Mouse (Mus musculus): Measurements from ENCODE around the gene Irf6.

Gene Irf6

DNA sequence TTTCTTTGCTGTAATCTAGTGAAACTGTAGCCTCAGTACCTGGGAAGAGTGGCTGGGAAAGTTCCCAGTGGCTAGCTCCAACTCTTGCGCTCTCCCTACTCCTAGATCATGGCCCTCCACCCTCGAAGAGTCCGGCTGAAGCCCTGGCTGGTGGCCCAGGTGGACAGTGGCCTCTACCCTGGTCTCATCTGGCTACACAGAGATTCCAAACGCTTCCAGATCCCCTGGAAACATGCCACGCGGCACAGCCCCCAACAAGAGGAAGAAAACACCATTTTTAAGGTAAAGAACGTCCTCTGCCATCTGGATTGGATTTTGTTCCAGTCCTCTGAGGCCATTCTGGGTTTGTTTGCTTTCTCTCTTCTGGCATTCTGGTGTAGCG, 4.2 kb downstream of the Irf6 start:
- no peak for DNase-seq

- DNase-seq, result no peak
Measured at GRCm38 (mm10) chr1:193159163-193159562, 6.3 kb downstream of the Irf6 start.

- DNase-seq, result peak; percentile 66
Measured at GRCm38 (mm10) chr1:193159613-193160012, 6.7 kb downstream of the Irf6 start.

- peak; percentile 71 for DNase-seq
Measured at GRCm38 (mm10) chr1:193160317-193161032, 7.6 kb downstream of the Irf6 start.

GRCm38 (mm10) chr1:193167746-193168145, 14.8 kb downstream of the Irf6 start, which contains the start of gene A130010J15Rik:
Gene A130010J15Rik, plus strand, starts transcription at chr1:193168046.
- no peak for DNase-seq

GRCm38 (mm10) chr1:193169228-193169627, 16.3 kb downstream of the Irf6 start:
- DNase-seq, result peak; percentile 65

DNA sequence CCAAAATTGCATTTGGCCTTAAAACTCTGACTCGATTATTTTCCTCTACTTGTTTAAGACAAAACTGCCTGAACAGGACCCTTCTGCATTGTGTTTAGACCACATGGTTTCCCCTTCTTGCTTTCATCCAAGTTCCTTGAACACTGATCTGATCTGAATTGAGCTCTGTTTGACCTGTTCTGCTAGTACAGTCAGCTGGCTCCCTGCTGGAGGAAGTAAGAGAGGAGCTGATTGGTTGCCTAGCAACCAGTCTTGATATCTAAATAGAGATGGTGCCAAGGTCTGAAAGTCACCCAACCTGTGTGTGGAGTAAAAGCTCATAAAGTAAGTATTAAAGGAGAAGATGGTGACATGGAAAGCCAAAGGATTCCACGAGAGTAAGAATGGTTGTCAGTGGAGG, 16.9 kb downstream of the Irf6 start:
- no peak for DNase-seq

DNA sequence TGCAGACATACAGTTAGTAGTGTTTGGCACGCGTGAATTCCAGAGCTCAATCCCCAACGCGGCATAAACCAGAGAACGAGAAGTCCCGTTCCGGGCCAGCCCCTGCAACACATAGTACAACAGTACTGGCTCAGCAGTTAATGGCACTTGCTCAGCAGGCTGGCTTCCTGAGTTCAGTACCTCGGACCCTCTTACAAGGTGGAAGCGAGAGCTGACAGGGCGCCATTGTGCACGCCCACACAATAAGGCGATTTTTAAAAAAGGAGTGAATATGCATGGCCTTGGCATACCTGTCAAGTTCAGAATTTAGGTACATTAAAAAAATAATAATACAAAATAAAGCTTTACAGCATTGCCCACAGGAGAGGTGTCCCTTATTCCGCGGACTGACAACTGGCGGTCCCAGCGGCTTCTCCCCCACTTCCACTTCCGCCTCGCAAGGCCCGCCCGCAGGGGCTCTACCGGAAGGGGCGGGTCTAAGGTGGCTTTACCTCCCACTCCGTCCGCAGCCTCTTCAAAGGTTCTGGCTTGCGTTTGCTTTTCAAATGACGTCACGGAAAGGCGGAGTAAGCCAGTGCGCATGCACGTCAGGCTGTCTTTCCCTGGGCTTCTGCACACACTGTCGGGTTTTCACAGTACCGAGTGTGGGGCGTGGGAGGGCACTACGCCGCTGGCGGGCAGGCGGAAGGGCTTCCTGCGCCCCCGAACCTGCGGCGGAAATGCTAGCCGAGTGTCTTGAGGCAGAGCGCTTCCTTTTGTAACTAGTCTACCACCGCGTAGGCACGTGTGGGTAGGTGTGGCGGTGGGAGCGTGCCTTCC, 20.3 kb downstream of the Irf6 start:
- DNase-seq, result peak; percentile 98

GRCm38 (mm10) chr1:193173810-193174129, 20.9 kb downstream of the Irf6 start:
- no peak for DNase-seq

DNA sequence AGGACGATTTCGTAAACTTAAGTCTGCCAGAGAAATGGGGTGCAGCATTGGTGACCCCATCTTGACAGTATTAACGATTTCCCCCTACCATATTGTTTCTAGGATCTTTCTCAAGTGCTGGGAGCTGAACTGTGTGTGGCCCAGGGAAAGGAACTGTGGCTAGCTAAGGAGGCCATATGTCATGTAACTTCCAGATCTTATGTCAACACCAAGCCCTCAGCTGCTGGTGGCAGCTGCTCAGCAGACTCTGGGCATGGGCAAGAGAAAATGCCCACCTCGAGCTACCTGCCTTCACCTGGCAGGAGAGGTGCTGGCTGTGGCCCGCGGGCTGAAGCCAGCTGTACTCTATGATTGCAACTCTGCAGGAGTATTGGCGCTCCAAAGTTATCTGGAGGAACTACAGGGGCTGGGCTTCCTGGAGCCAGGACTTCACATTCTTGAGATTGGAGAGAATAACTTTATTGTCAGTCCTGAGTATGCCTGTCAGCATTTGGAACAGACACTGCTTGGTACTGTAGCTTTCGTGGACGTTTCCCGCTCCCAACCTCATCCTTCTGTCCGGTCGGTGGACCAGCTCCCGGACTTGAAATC, 21.3 kb downstream of the Irf6 start:
- DNase-seq, result no peak

DNA sequence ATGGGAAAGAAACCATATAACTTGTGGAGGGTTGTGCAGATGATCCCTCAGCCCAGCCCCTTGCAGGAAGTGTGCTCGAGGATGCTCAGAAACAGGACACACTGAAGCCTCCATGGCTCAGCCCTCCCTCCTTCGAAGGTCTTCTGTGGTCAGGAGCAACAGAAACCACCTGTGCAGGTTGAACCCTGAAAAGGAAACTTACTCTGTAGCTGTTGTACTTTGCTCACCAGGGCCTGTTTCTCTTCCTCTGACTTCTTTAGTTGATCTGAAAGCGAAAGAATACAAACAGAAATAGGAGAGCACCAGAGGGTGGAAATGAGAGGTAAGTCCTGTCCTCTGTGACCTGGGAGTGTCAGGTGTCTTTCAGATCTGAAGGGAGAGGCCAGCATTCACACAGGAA, 28.2 kb downstream of the Irf6 start:
- no peak for DNase-seq

DNA sequence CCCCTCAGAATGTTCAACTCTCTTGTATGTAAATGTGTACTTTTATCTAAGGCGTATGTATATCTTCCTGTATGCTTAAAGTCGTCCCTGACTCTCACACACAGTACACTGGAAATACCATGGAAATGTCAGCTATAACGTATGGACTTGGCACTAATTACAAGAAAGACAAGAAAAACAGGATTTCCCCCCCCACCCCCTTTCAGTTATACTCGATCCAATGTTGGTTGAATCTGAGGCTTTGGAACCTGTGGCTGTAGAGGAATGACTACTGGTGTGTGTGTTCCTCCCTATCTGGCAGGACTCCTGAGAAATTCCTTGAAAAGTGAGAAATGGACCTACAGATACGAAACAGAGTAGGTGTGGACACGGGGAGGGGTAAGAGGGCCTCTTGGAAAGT, 35.3 kb downstream of the Irf6 start:
- DNase-seq, result no peak

DNA sequence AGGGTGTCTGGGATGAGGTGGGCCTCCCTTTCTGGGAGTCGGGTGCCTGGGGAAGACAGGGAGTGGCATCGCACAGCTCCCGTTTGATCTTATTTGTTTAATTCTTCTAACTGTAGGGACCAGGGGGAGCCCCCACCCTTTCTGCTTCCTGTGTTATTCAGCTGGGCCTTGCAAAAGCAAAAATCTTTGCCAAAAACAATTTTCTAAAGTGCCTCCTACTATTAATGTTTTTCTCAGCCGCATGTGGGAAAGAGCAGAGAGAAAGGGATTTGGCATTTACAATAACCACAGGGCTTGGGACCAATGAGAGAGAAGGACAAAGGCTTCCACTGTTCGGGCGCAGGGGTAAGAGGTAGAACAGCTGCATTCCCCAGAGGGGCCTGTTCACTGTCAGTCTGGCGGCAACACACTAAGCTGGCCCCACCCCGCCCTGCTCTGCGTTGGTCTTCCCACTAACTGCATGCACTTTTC, 36.3 kb downstream of the Irf6 start:
- peak; percentile 71 for DNase-seq

DNA sequence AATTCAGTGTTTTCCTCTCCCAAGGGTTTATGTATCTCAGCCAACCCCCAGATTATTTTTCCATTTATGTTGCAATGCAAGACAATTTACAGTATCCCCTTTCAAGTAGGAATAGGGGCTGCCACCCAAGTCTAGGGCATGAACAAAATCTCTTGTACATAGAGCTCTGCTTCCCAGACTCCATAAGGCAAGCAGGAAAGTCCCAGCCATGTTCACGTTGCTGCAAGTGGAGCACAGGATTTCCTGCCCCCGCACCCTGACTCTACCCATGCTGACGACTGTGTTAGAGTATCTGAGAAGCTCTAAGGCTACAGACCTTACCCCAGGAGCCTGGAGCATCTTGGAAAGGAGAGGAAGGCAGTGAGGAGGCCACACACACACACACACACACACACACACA, 36.9 kb downstream of the Irf6 start:
- DNase-seq, result no peak

DNA sequence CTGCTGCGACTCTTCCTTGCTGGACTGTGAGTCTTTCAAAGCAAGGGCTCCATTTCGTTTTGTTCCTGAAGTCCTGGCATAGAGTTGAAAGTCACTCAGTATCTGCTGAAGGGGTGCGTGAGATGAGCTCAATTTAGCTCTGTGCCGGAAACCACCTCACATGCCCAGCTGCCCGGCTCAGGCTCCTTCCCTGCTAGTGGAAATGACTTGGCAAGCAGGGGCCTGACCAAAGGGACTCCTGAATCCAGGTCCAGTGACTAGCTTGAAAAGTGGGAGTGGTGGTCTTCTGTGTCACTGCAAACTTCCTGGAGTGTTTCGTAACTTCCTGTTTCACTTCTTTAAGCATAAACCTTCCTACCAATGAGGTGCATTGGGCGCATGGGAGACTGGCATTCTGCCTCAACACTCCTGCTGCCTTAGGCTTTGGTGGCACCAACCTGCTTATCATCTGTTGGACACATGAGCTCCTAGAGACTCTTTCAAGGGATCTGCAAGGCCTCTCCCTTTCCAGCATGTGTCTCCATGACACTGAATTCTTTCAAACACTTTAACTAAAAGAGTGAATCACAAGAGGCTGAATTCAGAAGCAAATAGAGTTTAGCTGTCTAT, 38.9 kb downstream of the Irf6 start:
- no peak for DNase-seq

DNA sequence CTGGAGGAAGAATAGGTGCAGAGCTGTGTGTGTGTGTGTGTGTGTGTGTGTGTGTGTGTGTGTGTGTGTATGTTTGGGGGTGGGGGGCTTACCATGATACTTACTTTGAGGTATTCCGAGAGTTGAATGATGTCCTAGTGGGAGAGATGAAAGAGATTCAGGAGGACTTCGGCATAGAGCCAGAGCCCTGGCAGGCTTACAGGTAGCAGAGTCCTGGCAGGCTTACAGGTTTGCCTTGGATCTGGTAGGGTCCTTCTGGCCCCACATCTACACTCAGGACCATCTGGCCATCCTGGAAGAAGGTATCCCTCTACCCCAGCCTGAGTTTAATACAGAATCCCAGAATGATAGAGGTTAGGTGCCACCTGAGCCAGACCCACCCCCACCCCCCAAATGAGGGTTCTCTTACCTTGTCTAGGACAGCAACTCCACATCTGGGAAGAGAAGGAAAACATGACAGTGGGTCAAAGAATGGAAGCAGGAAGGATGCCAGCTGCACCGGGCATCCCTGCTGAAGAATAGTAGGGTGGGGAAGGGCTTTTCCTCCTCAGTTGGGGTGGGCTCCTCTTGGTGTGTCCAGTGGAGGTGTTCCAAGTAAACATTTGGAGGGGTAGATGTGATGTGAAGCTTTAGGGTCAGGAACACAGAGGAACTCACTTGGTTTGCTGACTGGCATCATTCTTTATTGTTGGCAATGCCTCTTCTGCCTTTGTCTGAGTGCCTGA, 41.7 kb downstream of the Irf6 start:
- no peak for DNase-seq

DNA sequence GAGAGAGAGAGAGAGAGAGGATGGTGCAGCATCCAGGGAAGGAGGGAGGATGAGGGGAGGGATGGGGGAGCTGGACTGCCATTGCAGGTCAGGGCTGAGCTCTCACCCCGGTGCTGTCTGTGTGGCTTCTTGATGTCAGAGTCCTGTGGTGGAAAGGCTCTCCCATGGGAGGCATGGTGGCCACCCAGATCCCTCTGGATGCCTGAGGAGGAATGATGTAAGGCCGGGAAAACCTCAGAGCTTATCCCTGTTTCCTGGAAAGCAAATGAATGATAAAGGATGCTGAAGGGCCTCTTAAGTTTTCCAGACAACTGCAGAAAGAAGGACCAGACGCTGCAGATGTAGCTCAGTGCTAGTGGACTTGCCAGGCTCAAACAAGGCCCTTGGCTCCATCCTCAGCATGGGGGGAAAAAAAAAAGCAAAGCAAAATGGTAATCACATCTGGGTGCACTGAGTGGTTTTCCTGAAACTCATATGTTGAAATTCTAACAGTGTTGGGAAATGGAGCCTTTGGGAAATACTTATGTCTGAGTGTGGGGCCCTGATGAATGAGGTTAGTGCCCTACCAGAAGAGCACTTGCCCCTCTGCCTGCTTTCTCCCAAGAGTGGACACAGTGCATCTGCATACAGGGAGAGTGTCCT, 42.4 kb downstream of the Irf6 start:
- no peak for DNase-seq

GRCm38 (mm10) chr1:193197494-193198205, 44.7 kb downstream of the Irf6 start:
- DNase-seq, result no peak

DNA sequence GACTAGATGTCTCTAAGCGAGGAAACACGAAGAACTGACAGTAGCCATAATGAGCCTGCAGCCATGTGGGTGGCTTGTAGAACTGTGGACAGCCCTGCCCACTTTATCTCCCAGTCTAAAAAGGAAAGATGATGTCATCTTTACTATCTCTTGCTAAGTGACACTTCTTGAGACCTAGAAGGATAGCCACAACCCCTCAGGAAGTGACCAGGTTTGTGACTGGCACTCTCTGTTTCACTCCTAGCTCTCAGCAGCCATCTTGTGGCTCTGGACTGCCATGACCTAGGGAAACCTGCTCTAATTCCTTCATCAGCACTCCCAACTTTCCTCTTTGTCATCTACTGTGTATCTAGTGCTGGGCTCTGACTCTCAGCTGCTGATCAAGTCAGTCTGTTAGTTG, 45.4 kb downstream of the Irf6 start:
- DNase-seq, result no peak

- peak; percentile 74 for DNase-seq
Measured at GRCm38 (mm10) chr1:193200640-193201382, 47.9 kb downstream of the Irf6 start.

DNA sequence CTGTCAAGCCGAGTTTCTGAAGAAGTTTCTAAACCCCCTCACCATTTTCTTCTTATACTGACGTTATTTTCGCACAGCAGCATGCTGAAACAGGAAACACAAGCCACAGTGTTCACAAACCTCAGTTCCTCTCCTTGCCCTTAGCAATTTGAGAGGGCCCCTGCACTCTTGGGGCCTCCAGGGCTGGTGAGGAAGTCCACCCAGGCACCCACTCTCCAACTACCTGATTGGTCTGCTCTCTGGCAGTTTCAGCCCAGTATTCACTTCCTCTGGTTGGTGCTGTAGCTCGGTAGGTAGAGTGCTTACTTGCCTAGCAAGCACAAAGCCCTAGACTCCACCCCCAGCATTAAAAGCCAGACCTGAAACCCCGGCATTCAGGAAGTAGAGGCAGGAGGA, 48.5 kb downstream of the Irf6 start, which contains the start of gene Traf3ip3:
Traf3ip3 (minus strand) TSS at position 321 of the 396 bp plus-strand sequence.
- peak; percentile 85 for DNase-seq

All from thymus, postnatal 25 days (tissue).